Mouse (Mus musculus) left cerebral cortex, adult 2 months (tissue): Measurements from ENCODE around the gene 1700025G04Rik. TPM values are rescaled to one million over a fixed set of nuclear protein-coding genes. Genes with fewer than 3 reads are reported as not detected.

Source experiments
- DNase-seq, 2 experiments: peaks; one replicate each; pipeline ENCODE4 v3.0.0; 2021 to 2022; ENCODE audit warnings: low spot score in 2 of 2, mixed read lengths in 1 of 2; ENCODE audit errors: extremely low spot score in 1 of 2
- H3K27ac ChIP-seq: fragments of 200-600 bp; 2 replicates; pipeline ENCODE4 v1.8.1; 2022
- H3K4me3 ChIP-seq: fragments of 200-600 bp; 2 replicates; pipeline ENCODE4 v1.8.1; 2022
- CTCF ChIP-seq: fragments of 200-600 bp; IDR thresholded peaks from 2 replicates; pipeline ENCODE4 v1.8.1; 2022; ENCODE audit warnings: antibody characterized with exemption, mild to moderate bottlenecking, moderate library complexity
- intact Hi-C: fragments of 180-260 bp; cut with DNase I; formaldehyde crosslinking; loops from one replicate; pipeline ENCODE4 v1.15.1; 2025
- total RNA-seq, 2 experiments: library from RNA; stranded (reverse); gene quantifications; 2 replicates each; pipeline ENCODE4 v1.2.3; 2021

1700025G04Rik gene
- total RNA-seq, 2 experiments from 2014 or later: 68.1 to 75.8 TPM

DNA sequence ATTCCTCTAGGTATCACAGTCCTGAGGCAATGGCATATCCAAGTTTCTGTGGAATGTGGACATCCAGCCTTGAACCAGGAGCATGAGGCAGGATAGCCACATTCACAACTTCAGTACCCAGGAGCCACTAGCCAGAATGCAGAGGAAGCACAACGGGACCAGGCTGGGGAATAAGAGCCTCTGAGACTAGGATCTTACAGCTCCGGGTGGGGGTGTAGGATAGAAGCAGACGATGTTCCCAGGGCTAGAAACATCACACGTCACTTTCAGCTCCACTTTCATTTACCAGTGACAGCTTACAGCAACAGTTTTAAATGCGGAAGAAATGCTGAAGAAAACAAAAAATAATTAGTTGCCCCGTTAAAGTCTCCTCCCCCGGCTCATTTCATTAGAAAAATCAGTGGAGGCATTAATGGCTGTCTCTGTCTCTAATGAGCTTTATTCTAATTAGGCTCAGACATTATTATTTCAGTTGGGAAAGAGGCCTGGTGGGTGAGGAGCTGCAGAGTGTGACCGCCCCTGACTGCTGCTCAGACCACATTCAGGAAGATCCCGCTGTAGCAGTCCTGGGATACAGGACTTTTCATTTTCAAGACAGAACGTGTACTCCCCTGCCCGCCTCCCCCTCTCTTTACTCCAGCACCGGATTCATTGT lies 189.1 kb downstream of the 1700025G04Rik start:
- Histone ChIP-seq H3K4me3 (no peak overlapping the region), H3K27ac (no peak overlapping the region)
- no peak for TF ChIP-seq CTCF
- no peak for DNase-seq
- intact Hi-C loops: no loop called here

DNA sequence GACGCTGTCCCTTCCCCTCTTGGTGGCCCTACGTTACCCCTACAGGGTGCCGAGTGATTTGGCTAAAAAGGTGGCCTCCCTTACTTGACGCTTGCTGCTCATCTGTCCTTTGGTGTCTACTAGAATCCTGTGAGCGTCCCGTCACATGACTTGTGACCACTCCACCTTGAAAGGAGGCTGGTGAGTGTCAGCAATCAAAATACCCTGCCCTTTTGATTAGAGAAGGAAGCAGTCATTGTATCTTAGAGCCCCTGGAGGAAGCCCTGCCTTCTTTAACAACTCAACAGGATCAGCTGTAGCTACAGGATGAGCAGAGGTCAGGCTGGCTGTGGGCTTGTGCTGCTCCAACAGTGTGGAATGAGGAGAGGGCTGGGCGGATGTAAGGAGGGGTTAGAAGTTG lies 190.0 kb downstream of the 1700025G04Rik start:
- intact Hi-C loops: no loop called here
- DNase-seq: no peak
- Histone ChIP-seq H3K27ac (no peak overlapping the region), H3K4me3 (no peak overlapping the region)
- TF ChIP-seq CTCF: no peak

DNA sequence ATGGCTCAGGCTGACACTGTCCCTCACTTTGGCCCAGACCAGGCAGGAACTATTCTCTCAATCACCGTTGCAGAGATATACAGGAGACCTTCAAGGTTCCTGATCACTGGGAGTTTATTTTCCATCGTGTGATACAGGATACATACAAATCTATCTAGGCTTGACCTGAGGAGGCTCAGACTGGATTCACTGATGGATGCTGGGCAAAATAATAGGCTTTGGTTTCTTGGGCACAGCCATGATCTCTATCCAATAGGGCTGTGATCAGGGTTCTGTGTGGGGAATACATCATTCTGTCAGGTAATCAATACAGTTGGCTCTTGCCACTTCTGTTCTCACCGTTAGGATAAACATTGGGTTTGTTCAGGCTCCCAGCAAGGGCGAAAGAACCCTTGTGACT lies 194.5 kb downstream of the 1700025G04Rik start:
- TF ChIP-seq CTCF: no peak
- H3K4me3 ChIP-seq: no peak overlapping the region
- no peak overlapping the region for H3K27ac ChIP-seq
- no peak for DNase-seq
- intact Hi-C loops: no loop called here

DNA sequence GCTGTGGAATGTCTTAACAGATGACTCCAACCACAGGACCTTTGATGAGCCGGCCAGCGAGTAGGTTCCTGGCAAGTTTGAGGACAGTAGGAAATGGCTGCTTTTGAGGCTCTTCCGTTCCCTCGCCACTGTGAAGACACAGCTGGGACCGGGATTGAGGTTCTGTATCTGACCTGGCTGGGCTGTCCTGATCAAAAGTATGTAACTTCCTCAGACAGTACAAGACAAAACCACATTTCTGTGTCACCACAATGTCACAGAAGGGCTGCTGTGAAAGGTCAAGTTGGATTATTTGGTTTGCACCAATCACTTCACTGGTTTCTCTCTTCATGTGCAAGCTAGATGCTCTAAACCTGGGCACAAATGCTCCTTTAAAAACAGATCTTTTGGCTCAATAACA lies 195.9 kb downstream of the 1700025G04Rik start:
- TF ChIP-seq CTCF: no peak
- intact Hi-C loops: loop anchor here (5.0 kb wide), 1 partner anchor 48 kb away; no protein-coding TSS in a partner anchor

DNA sequence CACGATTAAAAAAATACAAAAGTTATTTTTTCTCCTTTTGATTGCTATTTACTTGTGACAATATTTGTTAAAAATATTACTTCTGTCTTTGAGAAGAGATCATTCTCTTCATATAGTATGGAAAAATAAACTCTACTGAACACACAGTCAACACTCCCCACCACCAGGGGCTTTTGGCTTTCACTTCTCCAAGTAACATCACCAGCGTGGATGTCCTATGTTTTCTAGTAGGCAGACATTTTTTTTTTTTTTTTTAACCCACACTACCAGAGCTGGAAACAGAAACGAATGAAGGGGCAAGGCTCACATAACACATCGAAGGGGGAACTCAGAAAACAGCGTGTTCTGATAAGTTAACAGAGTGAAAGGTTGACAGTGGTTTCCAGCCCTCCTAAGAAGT lies 197.9 kb downstream of the 1700025G04Rik start:
- DNase-seq: no peak
- intact Hi-C loops: loop anchor here (5.0 kb wide), 1 partner anchor 50 kb away; no protein-coding TSS in a partner anchor
- TF ChIP-seq CTCF: no peak; the same call in none of the 2 replicates
- Histone ChIP-seq H3K4me3 (no peak overlapping the region), H3K27ac (no peak overlapping the region)

More for the DNA sequence above, 195.9 kb downstream of the 1700025G04Rik start:
- H3K27ac ChIP-seq: no peak overlapping the region
- DNase-seq: no peak
- H3K4me3 ChIP-seq: no peak overlapping the region

DNA sequence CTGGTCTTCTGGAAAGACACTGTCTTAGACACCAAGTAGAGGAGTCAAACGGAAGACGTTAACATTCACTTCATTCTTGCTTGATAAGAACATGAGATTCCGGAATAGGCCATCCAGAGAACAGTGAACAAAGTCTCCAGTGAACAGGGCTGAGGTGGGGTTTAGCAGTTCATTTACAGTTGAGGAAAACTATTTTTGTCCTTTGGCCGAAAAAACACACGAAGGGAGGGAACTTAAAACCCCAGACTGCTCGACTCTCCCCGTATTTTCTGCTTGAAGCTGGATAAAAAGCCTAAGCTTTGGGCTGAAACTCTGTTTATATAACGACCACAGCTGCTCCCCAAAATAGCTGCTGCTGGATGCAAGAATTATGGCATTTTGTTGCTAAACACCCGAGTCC lies 198.7 kb downstream of the 1700025G04Rik start:
- Histone ChIP-seq H3K27ac (peak overlapping the region; percentile 51), H3K4me3 (no peak overlapping the region)
- TF ChIP-seq CTCF: no peak
- DNase-seq: no peak
- intact Hi-C loops: loop anchor here (5.0 kb wide), 1 partner anchor 51 kb away; no protein-coding TSS in a partner anchor

DNA sequence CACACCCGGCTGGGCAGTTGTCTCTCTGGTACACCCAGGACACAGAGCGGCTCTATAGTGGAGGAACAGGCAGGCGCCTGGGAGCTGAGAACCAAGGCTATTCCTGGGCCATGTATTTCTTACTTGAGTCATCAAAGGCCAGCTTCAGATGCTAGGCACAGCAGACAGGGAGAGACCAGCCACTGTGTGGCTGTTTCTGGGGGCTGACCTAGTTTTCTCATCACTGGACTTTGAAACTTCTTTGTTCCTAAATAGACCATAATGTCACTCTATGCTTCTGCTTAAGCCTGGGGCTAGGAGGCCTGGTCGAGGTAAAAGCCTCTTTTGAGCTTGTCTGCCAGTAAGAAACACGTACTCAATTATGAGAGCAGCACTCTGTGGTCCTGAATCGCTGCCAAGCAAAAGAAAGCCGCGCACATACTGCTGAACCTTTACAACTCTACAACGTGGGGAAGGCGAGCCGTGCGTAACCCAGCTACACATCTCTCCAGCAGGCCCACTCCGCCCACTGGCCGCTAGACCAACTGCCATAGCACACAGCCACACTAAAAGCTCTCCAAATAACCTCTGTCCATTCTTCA lies 199.8 kb downstream of the 1700025G04Rik start:
- Histone ChIP-seq H3K4me3 (no peak overlapping the region), H3K27ac (no peak overlapping the region; the same call in 1 of the 2 replicates)

DNA sequence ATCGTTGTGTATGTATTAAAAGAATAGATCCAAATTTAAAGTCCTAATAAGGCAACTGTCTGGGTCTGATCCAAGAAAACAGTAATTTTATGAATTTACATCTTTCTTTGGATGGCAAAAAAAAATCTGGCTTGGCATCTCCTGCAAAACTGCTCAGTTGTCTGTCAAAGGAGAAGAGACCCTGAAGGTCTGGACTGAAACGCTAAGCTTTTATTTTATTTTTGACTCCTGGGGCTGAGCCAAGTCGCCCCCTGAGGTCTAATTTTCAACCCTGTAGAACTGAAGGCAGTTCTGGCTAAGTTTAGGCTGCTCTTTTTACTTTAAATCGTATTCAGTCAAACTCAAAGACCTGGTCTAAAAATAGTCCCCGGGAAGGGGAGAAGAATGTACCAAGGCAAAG lies 202.3 kb downstream of the 1700025G04Rik start:
- Histone ChIP-seq H3K4me3 (no peak overlapping the region), H3K27ac (no peak overlapping the region)
- DNase-seq: no peak
- TF ChIP-seq CTCF: no peak
- intact Hi-C loops: no loop called here

More for the DNA sequence above, 199.8 kb downstream of the 1700025G04Rik start:
- intact Hi-C loops: loop anchor here (5.0 kb wide), 1 partner anchor 52 kb away; no protein-coding TSS in a partner anchor
- no peak for TF ChIP-seq CTCF
- peak; percentile 33 to 53 for DNase-seq

DNA sequence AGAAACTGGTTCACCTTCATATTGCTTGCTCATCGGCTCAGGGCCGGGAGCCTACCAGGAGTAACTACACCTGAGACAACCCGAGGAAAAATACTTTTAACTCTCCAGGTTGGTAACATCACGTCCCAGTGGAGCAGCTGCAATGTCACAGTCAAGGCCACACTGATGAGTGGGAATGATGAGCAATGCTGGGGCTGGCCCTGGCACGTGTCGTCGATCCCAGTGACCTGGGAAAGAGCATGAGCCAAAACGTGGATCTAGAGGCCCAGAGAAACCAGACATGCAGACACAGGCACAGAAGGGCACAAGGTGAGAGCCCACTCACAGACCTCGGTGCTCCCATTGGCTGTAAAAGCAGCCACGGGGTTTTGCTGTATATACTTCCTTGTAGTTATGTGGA lies 202.8 kb downstream of the 1700025G04Rik start:
- TF ChIP-seq CTCF: no peak
- Histone ChIP-seq H3K27ac (no peak overlapping the region), H3K4me3 (no peak overlapping the region)
- intact Hi-C loops: no loop called here
- no peak for DNase-seq

DNA sequence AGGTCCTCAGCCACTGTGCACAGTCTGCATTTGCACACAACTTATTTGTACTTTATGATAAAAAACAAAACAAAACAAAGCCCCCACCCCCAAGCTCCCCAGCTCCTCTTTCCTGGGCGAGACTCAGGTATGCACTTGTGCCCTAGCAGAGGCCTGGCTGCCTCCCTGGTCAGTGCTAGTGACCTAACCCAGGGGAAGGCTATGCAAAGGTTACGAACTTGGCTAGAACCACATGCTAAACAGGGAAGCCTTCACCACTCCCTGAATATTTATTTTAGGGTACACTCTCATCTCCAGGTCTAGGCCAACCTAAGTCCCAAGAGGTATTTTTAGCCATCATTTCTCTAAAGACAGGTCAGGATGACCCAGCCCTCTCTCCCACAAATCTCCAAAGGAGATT lies 203.8 kb downstream of the 1700025G04Rik start:
- TF ChIP-seq CTCF: no peak
- H3K4me3 ChIP-seq: no peak overlapping the region
- no peak overlapping the region for H3K27ac ChIP-seq
- no peak for DNase-seq
- intact Hi-C loops: no loop called here

DNA sequence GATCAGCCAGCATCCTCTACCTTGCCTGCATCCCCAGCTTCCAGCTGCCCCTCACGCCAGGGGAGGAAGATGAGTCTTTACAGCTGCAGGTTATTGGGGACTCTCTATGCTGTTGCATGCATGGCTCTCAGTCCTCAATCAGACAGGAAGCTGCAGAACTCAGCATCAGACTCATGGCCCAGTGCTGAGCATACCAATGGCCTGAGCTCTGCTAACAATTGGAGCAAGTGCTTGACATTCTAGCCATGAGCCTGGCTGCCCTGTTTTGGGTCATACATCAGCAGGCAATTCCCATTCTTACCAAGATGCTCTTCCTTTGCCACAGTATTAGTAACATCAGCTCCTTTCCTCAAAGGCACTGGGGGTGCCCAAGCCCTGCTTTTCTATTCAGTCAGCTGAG lies 208.7 kb downstream of the 1700025G04Rik start:
- intact Hi-C loops: no loop called here
- Histone ChIP-seq H3K27ac (no peak overlapping the region), H3K4me3 (no peak overlapping the region)
- no peak for DNase-seq
- TF ChIP-seq CTCF: no peak

DNA sequence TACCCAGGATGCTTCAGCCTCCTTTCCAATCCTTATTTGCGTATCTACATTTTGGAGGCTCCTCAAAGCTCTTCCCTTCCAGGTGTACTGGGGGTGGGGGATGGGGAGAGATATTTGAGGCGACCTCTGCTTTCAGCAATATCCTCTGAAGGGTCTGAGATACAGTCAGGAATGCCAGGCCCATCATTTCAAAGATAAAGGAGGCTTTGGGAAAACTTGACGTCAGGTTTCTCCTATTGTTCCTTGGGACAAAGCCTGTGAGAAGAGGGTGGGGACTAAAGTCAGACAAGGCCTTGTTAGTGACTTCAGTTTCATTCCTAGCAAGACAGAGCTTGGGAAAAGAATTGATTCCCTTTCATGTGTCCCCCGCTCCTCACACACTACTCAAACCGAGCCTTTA lies 209.2 kb downstream of the 1700025G04Rik start:
- no peak for TF ChIP-seq CTCF
- Histone ChIP-seq H3K27ac (no peak overlapping the region), H3K4me3 (no peak overlapping the region)
- intact Hi-C loops: no loop called here
- no peak for DNase-seq

DNA sequence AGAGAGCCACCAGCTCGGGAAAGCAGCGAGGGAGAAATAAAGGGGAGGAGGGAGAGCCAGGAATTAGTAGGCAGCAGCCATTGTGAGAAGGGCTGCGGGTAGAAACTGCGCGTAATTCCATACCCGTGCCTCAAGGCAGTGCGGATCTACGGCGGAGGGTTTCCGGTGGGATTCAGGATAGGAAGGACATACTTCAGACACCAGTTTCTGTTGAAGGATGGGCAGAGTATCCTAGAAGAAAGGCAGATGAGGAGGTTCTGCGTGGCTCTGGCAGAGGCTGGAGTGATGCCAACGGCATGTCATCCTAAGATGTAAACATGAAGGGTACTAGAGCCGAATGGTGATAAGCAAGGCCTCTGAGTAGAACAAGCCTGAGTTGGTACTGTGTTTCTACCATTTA lies 210.0 kb downstream of the 1700025G04Rik start:
- TF ChIP-seq CTCF: no peak
- Histone ChIP-seq H3K27ac (no peak overlapping the region), H3K4me3 (no peak overlapping the region)
- no peak for DNase-seq
- intact Hi-C loops: no loop called here
